Mouse (Mus musculus) hindlimb bud, embryonic 11.5 days (tissue): ENCODE data around the gene Btbd10.

Source experiments
- DNase-seq: peaks from one replicate; pipeline ENCODE4 v3.0.0-alpha.2; 2012; ENCODE audit warnings: low read depth, low spot score; ENCODE audit errors: extremely low spot score

The Btbd10 gene

DNA sequence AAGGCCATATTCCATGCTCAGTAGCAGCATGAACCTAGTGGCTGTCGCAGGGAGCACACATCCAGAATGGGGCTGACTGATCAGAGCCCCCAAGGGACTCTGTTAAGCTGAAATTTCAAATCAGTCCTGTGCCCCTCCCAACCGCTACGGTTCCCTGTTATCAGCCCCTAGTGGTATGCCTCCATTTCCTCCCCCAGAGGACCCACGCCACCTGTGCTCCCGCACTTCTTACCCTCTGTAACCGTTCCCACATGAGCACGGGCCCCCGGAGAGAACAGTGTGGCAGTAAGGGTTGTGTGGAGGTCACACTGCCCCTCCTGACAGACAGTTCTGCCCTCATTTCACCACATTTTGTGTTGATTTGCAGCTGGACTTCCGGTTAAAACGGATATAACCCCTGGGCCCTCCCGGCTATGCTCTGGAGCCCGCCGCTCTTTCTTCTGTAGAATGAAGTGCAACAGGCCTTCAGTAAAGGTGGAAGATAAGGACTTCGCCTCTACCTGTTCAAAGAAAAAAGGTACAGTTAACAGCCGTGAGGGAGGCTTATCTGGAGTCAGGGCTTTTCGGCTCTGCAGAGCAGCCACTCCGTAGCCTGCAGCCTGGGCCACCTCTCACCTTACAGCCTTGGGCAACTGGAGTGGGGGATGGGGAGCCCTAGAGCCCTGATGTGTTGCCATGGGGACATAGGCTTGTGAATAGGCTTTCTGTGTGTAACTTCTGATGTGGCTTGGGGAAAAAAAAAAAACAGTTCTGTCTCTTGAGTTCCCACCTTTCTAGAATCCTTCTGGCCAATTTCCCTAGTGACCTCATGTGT, 73.9 kb downstream of the Btbd10 start:
- DNase-seq, result peak; percentile 18

DNA sequence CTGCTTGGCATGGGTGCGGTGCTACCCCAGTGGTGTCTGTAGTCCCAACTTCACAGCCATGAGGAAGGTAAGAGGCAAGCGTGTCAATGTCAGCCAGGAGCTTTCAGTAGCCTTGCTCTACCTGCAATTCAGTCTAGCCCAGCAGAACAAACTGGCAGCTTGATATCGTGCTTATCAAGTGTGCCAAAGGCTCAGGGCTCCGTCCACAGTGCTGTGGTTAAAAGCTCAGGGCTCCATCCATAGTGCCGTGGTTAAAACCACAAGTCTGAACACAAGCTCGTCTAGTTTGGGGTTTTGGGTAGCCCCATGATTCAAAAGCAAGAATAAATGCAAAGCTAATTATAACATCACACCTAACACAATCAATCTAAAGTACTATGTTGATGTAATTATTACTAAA, 74.6 kb downstream of the Btbd10 start:
- DNase-seq, result no peak

- no peak for DNase-seq
Observed at GRCm38 (mm10) chr7:113292193-113292592, 77.0 kb downstream of the Btbd10 start.

- DNase-seq, result no peak
Observed at GRCm38 (mm10) chr7:113291741-113292140, 77.5 kb downstream of the Btbd10 start.

GRCm38 (mm10) chr7:113289211-113289610, 80.0 kb downstream of the Btbd10 start:
- no peak for DNase-seq

DNA sequence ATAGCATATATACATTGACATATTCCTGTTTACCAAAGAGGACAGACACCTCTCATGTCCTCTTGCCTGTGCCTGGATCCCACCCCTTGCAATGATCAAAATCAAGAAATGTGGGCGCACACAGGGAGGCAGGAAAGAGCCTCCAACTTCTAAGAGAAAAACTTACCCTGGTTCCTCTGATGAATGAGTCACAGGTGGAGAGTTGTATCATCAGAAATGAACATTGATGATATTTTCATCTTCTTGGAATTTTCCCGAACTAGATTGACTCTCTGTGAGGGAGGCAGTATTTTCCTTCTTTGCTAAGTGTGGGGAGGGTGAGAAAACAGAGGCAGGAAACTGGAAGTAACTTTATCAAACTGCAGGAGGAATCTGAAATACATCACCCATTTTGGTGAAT, 83.8 kb downstream of the Btbd10 start:
- DNase-seq, result no peak

GRCm38 (mm10) chr7:113279246-113279645, 89.9 kb downstream of the Btbd10 start:
- DNase-seq, result no peak

DNA sequence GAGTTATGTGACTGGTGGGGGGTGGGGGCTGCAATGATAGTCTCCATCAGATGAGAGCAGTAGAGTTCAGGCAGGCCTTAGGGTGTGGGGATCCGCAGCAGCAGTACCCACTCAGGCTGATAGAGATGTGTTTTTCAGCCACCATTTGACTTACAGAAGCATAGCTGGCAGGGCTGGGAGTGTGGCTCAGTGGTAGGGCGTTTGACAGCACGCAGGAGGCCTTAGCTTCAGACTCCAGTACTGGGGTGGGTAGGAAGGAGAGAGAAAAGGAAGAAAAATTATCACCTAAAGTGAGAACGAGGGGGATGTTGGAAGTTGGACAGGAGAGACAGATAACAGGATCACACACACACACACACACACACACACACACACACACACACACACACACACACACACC, 90.7 kb downstream of the Btbd10 start:
- no peak for DNase-seq

- no peak for DNase-seq
Observed at GRCm38 (mm10) chr7:113277245-113277644, 91.9 kb downstream of the Btbd10 start.

GRCm38 (mm10) chr7:113272338-113272997, 96.7 kb downstream of the Btbd10 start:
- no peak for DNase-seq

- no peak for DNase-seq
Observed at GRCm38 (mm10) chr7:113270991-113271390, 98.2 kb downstream of the Btbd10 start.

GRCm38 (mm10) chr7:113270551-113270950, 98.6 kb downstream of the Btbd10 start:
- DNase-seq, result no peak

GRCm38 (mm10) chr7:113269921-113270320, 99.3 kb downstream of the Btbd10 start:
- no peak for DNase-seq

GRCm38 (mm10) chr7:113269081-113269480, 100.1 kb downstream of the Btbd10 start:
- DNase-seq, result no peak

DNA sequence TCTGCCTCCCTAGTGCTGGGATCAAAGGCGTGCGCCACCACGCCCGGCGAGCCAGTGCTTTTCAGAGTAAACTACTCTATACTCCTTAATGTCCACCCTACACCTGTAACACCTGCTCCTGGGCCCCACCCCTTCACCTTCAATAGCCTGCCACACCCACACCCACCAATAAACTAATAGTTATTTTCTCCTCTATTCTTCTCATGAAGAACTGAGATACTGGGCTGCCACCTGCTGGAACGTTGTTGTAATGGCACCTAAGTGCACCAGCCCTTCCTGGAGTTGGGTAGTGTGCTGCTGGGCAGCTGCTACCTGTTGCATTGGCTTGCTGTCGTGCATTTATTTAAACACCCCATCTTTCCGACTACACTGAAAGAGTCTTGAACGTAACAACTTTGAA, 100.9 kb downstream of the Btbd10 start:
- no peak for DNase-seq
